Mouse (Mus musculus) right cerebral cortex, postnatal 25 days (tissue): ENCODE measurements at regions not wholly inside any gene's neighbourhood (a gene's known extent, or its start where the extent isn't known, plus 50 kb on each side); places are given as distances from the start of the nearest gene placed in this dataset.

Source experiments
- DNase-seq: peaks from one replicate; pipeline ENCODE4 v3.0.0; 2022

DNA sequence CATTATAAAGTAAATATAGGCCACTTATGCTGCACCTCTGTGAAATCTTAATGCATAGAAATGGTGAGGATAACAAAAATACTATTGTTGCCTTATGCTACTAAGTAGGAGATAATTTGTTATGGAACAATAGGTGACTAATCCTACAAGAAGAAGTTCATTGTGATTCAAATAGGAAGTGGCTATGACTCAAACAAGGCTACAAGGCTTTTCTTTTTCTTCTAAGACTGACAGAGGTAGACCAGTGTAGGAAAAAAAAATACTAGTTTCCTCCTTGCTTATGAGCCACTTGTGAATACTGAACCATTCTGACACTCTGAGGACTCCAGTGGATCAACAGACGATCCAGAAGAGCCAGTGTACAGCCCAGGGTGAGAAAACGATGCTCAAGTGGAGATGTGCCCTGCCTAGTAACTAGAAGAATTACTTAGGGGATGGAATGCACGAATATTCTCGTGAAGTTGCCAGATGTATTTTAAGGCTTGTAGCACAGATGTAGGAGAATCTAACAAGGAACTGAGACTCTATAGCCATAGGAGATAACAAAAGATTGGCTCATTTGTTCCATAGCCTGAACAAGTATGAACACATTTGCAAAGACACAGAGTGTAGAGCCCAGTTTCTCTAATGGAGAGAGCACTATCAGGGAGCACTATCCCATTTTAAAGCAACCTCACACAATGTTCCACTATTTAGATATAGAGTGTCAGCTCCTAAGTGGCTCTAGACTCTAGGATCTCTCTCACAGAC is 60.3 kb downstream of the Fzd1 start:
- no peak for DNase-seq

DNA sequence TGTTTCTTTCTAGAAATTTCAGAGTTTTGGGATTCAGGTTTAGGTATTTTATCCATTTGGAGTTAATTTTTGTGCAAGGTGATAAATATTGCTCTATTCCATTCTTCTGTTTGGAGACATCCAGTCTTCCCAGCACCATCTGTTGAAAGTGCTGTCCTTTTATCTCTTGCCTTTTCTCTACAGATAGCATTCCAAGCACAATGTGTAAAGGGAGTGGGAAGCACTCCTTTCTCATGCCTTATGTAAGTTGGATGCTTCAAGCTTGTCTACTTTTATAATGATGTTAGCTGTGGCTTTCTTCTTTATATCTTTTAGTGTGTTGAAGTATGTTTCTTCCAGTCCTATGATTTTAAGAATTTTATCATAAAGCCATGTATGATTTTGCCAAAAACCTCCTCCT is 61.1 kb downstream of the Fzd1 start:
- no peak for DNase-seq

DNA sequence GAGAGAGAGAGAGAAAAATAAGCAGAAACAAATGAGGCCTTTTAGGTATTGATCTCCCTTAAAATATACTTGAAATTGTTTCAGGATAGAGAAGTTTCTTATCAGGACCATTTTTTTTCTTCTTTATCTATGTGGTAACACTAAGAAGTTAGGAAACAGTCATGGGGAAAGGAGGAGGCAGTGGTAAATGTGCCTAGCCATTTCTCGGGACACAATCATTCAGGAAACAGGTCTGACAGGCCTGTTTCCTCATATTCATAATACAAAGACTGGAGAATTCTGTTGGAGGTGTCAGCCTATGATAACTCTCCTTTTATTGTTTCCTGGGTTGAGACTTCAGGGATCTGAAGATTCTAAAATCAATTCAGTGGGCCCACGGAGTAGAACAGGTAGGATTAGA is 68.7 kb downstream of the Fzd1 start:
- no peak for DNase-seq

DNA sequence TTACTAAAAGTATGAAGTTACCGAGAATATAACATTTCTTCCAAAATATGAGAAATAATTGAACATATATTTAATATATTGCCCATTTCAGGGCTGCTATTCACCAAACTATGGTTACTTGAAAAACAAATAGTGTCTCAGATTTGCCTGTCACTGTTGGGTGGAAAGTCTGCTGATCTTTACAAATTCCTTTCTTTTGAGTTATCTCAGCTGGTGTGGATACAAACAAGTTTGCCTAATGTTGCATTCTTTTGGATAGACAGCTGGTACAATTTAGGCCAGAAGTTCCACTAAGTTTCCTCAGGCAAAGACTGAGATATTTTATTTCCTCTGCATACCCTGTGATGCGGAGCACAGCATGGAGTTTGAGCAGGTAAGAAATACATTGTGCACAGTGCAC is 82.5 kb downstream of the Fzd1 start:
- DNase-seq, result no peak

DNA sequence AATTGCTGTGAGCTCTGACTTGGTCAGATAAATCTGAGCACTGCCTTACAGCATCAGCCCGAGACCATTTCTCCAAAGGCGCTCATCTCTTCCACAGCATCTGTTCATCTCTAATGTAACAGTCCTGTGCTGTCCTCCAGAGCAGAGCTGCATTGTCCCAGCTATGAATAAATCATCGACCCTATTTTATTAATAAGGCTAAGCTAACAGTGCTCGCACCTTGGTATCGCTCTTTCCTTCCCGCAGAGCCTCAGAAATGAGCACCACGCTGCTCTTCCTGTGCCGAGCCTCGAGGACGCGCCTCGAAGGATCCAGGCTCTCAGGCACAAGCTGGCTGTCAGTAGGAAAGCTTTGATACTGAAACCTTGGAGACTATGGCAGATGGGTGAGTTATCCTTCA is 91.5 kb downstream of the Fzd1 start:
- no peak for DNase-seq

DNA sequence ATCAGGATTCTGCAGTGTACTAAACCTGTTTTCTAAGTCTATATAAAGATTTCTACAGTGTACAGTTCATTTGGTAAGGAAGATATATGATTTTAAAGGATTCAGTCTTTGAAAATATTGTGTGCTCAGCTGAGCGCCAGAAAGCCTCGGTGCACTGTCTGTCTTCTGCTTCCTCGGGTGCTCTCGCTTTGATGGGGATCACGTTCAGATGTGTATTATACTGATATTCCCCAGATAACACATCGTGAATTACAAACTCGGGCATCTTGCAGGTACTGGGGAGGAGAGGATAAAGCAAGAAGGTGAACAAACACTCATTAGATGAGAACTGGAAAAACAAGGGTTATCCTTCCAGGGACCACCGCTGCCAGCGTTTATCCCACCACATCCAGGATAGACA is 91.9 kb downstream of the Fzd1 start:
- DNase-seq, result no peak

DNA sequence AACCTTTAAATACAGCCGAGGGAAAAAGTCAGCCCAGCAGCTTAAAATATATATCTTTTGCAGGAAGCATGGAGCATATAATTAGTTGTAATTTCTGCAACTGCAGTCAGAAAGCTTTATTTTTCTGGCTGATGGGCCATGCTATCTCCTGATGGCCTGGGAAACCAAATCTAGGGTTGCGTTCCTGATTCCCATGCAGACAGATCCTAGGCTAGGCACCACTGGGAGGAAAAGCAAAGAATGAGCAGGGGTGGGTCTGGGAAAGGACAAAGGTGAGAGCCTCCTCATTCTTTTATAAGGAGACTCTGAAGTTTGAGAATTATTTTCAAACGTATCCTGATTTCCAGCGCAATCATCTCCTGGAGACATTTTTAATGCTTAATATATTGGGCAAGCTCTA is 92.9 kb downstream of the Fzd1 start:
- no peak for DNase-seq

DNA sequence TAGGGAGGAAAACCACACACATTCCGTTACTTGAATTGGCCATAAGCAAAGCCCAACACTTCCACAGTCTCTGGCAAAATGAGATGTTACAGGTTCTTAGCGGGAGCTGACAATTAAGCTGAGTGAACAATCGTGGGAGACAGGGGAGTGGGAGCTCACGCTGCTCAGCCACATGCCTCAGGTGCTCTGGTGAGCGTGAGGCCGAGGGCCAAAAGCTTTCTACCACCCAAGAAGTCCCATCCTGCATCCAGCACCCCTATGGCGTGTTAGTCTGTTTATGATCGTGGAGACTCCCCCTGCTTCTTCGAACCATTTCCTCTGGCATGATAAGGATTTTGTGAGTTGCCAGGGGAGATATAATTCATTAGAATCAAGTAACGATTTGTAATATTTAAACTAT is 93.3 kb downstream of the Fzd1 start:
- DNase-seq, result no peak

DNA sequence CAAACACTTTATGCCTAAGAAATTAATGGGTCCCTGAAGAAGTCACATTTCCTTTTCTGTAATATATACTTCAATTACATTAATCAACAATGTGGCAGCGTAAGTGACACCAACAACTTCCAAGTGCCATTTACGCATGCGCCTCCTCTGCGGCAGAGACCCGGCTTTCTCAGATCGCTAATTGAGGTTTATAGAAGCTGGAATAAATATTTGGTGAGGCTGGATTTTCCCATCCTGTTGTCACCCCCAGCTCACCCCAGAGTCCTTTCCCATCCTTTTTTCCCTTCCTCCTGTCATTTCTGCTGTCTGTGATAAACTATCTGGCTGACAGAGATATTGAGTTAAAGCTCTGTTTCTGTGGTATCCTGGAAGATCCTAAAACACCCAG is 95.6 kb downstream of the Fzd1 start:
- DNase-seq, result no peak

DNA sequence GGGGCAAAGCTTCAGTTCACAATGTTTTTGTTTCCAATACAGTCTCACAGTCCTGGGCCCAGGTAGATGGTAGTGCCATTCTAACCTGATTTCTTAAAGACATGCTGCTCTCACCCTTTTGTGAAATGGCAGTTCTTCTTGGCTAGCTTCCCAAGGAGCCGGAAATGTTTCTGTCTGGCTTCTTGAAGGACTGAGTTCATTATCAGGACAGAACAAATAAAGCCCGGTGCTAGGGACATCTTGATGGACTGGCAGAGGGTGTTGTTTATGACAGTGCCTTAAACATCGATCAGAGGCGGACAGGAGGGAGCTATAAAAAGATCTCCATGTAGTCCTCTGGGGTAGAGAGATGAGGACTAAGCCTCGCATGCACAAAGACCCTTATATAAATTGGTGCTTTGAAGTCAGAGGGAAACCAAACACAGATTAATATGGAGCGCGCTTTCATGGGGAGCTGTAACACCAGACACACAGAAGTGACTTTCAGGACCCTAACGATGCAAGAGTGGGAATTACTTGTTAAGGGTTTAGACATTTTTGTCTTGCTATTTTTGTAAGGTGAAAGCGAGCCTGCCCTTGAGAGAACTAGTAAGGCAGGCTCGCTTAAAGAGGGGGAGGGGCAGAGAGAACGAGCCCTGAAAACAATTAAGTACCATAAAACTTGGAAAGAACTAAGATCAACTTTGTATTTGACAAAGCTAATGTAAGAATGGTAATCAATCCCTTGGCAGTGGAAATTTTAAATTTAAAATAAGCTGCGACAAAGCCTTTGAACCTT is 96.2 kb downstream of the Fzd1 start:
- no peak for DNase-seq

DNA sequence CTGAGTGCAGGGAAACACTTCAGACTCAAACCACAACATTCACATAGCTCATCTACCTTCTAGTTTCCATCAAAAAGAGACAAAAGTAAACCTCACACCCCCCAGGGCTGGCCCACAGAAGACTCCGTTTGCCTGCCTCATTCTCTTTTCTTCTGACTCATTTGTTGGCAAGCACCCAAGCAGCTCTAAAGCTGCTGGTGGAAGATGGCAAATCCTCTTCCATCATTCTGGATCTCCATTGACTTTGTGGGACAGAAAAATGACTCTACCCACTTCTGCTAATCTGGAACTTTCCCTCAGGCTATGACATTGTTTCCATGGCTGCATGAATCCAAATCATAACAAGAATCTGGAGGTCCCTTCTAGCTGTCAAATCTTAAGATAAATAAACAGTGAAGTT is 99.9 kb downstream of the Fzd1 start:
- no peak for DNase-seq

DNA sequence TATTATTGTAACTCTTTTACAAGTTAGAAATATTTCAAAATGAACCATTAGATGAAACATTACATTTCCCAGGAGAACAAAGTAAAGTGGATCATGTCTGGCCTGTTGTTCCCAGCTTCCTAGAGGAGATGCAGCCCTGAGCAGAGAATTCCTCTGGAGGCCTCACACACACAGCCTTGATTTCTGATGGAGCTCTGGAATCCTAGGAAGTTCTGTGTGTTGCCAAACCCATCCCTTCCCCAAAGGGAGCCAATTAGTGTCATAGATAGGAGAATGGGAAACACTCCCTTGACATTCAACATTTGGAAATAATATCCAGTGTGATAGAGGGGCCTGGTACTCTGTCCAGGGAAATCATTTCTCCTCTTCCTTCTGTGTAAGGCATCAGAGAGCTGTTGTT is 103.6 kb downstream of the Fzd1 start:
- DNase-seq, result no peak

DNA sequence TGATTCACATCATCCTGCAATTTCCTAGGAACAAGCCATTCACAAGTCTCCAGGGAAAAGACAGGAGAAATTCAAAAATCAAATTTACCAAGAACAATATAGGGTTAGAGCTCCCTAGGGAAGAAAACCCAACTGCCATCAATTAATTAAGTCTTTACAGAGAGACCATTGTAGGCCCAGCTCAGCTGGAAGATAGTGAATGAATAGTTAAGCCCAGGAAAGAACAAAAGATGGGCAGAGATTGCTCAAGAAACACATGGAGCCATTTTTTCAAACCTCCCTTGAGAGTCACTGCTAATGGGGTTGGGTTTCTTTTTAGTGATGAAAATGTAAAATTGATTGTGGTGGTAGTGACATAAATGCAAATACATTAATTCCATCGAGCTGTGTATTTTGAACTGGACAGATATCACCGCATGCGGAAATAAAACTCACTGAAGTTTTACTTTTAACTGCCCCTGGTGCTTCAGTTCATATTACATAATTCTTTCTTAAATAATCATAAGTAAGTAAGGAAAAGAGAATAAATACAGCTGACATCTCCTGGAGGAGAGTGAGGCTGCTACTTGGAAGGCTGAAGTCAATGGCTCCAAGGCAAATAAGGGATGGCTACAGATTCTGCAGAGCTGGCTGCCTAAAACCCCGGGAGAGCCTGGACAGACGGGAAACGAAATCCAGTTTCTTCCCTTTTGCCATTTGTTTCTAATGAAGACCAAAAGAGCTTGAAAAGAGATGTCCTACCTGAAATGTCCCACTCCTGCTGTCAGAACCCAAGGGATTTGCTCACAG is 106.5 kb downstream of the Fzd1 start:
- no peak for DNase-seq

DNA sequence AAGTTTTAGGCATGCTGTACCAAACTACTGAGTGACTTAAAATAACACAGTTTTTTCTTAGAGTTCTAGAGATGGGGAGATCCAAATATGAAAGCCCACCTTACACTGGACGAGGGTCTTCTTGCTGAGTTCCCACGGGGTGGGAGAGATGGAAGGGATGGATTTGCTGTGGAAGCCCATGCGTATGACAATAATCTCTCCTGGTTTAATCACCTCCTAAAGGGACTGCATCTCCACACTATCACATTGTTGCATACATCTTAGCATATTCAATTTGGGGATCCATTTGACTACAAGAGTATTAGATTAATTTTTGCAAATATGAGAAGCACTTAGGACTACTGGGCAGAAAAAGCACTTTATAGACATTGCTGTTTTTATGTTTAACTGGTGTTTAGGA is 107.1 kb downstream of the Fzd1 start:
- no peak for DNase-seq

DNA sequence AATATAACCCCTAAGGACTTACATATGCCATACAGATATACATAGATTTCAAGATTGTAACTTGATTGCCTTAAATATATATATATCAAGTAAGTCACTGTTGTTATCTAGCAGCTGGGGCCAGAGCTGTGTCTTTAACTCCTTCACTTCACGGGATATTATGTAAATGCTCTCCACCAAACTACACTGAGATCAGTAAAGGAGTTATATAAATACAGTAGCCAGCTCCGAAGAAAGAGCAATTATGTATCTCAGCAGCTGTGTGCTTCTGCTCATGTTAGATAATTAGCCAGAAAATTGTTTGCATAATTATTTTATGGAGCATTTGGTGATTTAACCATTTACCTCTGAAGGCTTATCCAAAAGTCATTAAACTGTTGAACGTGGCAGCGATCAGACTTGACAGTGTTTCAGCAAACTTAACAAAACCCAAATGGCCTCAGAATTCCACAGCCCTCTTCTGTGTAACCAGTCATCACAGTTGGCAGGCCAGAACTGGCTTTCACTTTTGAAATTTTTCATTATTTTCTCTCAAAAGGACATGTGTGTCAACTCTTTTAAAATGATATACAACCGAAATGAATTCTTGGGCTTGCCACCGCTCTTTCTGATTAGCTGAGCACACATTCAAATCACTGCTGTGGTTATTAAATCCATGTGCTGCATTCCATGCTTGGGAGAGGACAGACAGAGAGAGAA is 107.8 kb downstream of the Fzd1 start:
- DNase-seq, result no peak

DNA sequence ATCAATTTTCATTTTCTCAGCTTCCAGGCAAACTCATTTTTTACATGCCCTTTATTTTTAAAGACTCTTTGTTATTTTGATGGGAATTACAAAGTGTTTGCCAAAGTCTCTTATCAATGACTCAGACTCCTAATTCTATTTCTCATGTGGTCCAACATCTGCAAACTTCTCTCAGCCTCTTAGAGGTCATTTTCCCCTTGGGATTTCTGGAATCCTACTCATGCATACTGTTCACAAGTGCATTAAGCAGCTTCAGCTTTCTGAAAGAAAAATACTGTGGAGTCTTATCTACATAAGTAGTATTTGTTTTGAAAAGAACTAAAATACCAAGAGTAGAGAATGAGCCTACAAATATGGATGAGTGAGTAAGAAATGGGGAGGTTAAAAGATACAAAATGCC is 116.8 kb downstream of the Fzd1 start:
- no peak for DNase-seq

DNA sequence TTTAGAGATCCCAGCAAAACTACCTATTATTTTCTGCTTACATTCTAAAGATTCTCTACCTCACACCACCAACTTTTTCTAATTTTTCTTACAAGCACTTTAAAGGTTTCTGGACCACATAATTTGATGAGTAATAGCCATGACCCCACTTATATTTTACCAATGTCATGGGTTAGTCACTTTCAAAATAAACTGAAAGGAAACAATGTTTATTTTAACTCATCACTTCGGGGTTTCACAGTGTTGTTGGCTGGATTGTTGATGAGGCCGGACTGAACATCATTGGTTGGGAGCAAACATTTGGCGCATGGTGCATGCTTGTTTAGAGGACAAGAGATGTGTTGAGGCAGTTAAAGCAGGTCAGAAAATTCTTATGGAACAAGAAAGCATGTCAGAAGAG is 124.1 kb downstream of the Fzd1 start:
- DNase-seq, result no peak

DNA sequence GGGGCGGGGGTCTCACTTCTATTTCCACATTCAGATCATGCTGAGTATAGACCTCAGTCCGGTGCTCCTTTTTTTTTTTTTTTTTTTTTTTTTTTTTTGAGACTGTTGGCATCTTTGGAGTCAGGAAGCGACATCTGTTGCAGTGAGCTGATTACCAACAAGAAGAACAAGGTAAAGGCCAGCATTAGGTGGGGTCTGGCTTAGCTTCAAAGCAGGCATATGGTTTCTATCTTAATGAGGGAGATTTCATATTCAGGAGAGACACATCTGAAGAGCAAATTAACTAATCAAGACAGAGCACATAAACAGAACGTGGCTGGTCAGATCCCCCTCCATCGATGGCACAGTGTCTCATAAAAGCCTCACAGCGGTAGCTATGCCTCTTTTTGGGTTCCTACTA is 132.6 kb downstream of the Fzd1 start:
- no peak for DNase-seq

DNA sequence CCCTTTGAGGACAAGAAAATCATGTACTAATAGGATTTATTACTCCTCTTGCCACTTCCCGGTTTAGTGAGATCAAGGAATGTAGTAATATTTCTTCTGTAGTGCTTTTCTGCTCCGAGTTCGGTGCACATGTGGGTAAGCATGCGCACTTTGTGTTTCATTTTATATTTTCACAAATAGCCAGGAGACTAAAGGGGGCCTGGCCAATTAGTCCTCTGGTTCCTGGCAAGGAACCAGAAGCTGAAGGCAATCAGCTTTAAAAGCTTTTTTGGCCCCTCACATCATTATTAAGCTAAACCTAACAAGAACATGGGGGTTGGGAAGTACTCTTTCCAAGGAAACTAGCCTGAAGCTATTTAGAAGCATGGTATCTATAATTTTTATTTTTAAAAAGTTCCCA is 134.2 kb downstream of the Fzd1 start:
- DNase-seq, result no peak

DNA sequence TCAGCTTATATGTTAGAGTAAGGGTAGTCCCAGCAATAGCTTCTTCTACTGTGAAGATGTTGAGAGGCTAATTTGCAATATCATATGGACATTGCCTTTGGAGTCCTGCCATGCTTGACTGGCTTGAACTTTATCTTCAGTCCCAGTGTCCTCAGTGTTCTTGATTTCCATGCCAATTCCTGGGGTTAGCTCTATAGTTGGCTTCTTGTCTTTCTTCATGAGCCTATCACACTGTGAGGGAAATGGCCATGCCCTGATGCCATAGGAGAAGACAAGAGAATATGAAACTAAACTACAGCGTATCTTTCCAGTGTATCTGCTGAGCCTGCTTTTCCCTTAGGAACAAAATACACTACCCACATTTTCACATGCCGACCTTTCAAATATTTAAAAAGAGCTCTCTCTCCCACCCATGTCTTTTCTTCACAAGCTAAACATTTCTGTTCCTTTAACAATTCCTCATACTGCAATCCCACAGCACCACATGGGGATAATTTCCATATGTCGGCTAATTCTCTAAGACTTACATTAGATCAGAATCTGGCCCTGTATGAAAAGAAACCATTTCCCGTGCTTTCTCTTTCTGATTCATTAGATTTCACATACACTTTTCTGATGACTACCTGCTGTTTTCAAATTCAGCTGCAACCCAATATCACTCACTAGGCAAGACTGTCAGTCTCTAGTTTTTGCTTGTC is 137.2 kb downstream of the Fzd1 start:
- no peak for DNase-seq

DNA sequence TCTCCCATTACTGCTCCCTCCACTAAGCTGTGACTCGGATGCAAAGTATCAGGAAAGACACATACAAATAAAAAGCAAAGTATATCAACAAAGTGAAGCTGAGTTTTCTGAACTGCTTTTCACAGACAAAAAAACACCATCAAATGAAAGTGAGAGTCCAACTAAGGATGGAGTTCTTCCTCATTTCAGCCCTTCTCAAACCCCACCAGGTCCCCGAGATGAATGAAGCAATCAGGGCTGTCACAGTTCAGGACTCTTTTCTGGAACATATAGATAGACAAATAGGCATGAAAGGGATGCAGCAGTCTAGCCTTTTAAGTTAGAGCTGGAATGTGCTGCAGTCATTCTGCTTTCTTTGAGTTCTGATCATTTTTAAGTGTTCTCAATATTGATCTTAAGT is 142.6 kb downstream of the Fzd1 start:
- no peak for DNase-seq

DNA sequence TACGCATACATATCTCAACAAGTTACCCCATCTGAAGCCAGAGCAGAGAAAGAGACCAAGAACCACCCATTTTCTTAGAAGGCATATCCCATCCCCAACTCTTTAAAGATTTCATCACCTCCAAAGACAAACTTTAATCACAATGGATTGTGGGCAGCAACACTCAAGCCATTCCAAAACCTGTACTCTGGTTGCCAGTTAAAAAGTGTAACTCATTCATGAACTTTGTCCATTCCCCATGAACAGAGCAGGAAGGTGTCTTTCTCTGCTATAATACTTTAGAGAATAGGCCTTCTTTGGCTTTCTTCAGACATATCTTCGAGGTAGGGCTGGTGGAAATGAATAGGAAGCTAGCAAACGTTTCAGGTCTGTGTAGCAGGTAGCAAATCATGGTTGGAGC is 160.4 kb downstream of the Fzd1 start:
- no peak for DNase-seq

DNA sequence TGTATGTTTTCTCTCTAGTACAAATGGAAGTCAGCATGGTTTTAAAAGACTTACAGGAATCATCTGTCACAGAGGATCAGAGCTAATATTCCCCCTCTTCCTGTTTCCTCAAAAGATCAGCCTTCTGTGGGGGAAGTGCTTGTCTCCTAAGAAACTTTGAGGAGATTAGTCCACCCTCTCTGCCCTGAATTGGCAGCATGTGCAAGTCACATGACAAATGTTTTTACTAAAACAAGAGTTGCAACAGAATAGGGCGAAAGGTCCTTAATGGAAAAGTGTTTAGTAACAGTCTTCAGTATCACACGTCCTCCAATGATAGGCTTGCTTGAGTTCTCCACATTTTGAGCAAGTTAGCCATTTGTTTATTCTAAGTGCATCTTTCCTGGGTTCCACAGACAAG is 162.8 kb downstream of the Fzd1 start:
- DNase-seq, result no peak
